Mouse (Mus musculus) megakaryocyte, embryonic 14.5 days (primary cell): ENCODE data around the gene Dpp6.

Experiments used
- FLI1 ChIP-seq: IDR thresholded peaks from 2 replicates; pipeline ENCODE4 v1.6.1; 2012; ENCODE audit warnings: low read length, inconsistent platforms, mixed read lengths
- GATA1 ChIP-seq: IDR thresholded peaks from 3 replicates; pipeline ENCODE4 v1.6.1; 2012; ENCODE audit warnings: mixed read lengths, low read length, inconsistent platforms, borderline replicate concordance

GRCm38 (mm10) chr5:27155671-27156070 is 338.7 kb downstream of the Dpp6 start:
- no peak for TF ChIP-seq GATA1
- no peak for TF ChIP-seq FLI1
